Mouse (Mus musculus): ENCODE measurements around the gene Tle3.

The Tle3 gene

DNA sequence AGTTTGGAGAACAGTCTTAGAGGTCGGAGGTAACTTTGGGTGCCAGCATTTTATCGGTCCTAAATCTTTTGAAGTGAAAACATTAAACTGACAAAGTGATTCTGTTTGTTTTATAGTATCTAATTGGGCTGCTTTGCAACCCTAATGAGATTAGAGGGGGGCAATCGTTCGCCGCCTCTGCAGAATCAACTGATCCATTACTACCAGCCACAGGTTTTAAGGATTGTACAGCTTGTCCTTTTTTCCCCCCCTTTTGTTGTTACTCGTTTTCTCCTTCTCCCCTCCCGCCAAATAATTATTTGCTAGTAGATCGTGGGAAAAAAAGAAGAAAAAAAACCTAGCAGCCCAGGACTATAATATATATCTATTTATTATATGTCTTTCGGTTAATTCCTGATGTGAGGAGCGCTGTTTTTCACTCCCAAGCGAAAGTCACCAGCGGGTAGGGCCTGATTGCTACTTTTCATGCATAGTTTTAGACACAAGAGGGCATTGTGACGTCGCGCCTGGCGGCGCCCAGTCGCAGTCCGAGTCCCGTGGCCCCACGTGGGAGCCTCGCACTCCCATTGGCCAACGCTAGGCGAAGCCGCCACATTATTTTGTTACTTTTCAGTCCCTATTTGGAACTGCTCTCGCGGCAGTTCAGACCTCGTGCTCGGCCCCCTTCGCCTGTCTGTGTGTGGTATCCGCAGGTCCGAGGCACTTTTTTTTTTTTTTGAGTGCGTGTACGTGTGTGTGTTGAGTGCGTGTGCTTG is at the start of gene Tle3:
TSS of gene Tle3 (plus strand) at position 612 of the 755 bp plus-strand sequence.
- peak; percentile 99 for DNase-seq (ENCODE audit: low read depth)

DNA sequence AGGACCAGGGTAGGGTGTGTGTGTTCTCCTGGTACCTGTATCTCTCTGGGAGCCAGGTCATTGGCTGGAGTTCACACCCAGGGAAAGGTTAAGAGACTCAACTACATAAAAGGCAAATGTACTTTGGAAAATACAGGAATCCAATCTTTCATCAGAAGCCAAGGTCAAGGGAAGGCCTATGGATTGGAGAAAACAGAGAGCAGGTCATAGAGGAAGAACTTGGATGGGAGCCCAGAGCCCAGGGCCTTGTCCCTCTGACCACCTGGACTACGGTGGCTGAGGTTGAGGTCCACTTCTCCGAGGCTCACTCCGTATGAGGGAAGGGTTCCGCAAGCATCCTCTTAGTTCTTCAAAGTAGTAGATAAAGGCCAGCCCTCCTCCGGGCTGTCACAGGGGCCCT is 48.9 kb upstream of the Tle3 start:
- DNase-seq (ENCODE audit: low read depth), result no peak

DNA sequence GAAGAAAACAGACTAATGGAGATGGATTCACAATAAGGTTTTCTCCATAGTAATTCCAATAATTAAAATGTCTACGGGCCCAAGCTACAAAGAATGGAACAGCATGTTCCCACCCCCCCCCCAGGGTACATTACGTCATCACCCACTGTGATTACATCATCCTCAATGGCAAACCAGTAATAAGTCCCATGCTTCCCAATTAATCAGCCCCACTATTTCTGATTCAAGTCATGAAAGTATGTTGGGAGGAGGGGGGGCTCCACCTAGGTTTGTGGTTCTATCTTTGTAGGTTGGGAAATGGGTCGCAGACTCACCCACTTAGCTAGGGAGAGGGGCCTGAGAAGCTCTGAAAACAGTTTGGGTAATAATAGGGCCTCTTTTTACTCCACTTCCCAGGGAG is 48.3 kb upstream of the Tle3 start:
- DNase-seq (ENCODE audit: low read depth), result no peak

DNA sequence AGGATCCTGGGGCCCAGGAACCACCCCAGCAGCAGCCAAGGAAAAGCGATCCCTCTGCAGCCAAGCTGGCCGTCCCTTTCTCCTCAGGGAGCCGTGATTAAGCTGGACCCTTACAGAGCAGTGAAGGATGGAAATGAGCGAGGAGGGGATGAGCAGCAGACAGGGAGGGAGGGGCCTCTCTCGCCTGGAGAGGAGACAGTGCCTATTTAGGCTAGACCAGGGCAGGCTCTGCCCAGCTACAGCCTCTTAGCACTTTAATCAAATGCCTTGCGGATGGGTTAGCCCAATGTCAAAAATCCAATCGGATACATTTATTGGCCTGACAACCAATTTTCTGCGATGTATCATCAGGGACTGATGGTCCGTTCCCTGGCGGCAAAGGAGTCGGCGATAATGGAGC is 47.8 kb upstream of the Tle3 start:
- DNase-seq (ENCODE audit: low read depth), result no peak

DNA sequence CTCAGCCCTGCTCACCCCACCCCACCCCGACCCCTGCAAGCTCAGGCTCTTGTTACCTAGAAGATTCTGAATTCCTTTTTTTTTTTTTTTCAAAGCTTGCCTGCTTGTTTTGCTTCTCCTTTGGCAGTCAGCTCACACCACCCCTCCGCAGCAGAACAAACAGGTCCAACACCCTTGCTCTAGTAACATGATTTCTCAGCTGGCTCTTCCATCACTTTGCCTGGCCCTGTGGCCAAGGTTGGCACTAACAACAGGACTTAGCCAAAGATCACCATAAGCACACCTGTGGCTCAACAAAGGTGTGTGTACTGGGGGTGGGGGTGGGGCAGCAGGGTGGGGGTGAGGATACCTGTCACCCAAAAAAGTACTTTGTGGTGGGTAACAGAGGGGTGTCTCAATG is 47.2 kb upstream of the Tle3 start:
- DNase-seq (ENCODE audit: low read depth), result no peak

DNA sequence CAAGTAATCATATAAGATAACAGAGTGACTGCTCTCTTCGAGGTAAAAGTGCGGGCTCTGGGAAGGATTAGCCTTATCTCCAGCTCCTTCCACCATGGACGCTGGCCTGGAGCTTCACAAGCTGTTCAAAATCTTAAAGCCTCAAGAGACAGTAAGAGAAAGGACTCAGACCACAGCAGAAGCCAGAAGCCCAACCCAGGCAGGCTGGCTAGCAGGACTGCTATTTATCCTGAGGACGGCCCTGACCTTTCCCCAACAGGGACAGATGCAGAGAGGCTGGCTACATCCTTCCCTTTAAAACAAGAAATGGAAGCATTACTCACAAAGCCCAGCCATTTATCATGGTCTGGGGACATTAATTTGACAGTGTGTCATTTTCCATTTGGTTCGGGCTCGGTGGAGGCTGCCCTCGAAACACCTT is 46.2 kb upstream of the Tle3 start:
- DNase-seq (ENCODE audit: low read depth), result no peak

DNA sequence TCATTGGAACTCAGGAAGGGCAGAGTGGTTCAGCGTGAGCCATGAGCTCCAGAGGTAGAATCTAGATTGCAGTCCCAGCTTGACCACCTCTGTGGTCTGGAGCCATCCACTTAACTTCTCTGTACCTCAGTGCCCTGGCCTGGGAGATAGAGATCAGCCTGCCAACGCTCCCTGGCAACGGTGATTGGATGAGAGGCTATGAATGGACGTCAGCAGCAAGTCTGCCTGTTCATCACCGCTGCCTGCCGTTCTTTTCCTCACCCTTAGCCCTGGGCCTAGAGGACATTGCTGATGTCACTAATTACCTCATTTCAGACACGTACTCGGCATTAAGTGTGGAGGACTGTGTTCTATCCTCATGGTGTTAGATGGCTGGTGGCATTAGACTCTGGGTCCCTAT is 45.2 kb upstream of the Tle3 start:
- DNase-seq (ENCODE audit: low read depth), result no peak

DNA sequence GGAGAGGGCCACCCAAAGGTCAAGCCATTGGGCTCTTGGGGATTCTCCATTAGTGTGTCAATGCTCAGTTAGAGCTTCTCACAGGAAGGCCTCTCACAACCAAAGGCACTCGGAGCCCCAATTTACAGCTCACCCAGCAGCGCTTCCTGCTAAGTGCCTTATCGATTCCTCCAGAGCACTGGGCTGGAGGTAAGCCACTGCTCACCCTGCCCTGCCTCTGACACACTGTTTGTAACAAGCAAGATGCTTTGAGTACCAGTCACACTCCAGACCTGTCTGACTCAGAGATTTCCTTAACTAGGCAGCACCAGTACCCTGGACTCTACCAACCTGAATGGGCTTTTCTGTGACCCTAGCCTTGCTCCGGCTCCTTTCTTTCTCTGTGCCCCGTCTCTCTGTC is 44.0 kb upstream of the Tle3 start:
- no peak for DNase-seq (ENCODE audit: low read depth)

DNA sequence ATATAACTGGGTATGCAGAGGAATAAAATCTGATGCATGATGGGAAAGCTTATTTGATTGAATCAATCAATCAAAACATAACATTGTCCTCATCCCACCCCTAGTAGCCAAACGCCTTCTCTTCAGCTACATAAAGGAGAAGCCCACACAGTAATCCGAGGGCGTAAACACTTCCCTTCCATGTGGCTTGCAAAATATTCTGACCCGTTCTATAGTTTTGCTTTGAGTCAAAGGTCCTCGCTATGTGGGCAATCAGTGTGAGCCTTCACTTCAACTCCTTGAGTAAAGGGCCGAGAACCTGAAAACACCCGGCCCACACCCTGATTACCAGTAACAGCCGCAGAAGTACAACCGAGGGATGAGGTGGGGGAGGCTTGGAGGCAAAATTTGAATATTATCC is 41.4 kb upstream of the Tle3 start:
- no peak for DNase-seq (ENCODE audit: low read depth)

DNA sequence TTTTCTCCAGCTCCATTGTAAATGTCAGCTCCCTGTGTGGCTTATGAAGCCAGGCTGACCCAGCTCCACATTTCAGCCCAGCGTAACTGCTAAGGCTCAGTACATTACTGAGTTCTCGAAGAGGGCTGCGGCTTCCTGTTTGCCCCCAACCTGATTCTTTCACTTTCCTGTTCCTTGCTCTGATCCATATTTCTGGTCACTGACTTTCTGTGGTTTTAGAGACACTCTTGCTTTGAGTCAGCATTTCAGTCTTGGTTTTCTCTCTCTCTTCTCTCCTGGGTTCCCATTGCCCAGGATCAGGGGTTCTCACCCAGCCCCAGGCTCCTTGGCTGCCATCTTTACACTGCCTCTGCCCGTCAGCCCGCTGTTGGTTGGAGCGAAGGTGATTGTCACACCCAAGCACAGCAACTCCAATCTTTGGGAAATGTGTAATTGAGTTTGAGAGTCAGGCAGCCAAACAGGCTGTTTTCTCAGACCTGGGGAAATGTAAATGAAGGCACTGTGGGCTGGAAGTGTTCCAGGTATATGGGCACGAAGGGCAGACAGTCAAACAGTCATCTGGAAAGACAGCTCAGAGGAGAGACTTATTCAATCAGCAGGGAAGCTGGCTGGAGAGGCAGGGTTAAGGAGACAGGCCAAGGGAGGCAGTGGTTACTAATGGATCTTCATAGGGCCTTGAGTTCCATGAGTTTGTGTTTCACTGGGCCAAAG is 39.8 kb upstream of the Tle3 start:
- no peak for DNase-seq (ENCODE audit: low read depth)

DNA sequence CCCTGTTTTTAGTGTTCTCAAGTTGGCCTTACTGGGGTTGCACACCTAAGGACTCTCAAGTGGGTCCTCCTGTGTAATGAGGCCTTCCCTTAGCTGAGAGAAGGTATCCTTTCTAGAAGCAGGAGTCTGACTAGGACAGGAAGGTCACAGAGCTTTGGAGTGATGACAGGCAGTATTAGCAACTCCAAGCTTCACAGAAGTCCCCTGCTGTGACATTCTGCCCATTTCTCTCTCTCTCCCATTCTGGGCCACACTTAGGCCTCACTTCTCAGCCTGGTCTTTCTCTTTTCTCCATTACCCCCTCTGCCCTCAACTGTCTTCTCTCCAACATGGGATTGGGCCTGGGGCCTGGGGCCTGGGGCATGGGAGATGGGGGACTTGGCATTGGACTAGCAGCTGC is 36.0 kb upstream of the Tle3 start:
- no peak for DNase-seq (ENCODE audit: low read depth)

DNA sequence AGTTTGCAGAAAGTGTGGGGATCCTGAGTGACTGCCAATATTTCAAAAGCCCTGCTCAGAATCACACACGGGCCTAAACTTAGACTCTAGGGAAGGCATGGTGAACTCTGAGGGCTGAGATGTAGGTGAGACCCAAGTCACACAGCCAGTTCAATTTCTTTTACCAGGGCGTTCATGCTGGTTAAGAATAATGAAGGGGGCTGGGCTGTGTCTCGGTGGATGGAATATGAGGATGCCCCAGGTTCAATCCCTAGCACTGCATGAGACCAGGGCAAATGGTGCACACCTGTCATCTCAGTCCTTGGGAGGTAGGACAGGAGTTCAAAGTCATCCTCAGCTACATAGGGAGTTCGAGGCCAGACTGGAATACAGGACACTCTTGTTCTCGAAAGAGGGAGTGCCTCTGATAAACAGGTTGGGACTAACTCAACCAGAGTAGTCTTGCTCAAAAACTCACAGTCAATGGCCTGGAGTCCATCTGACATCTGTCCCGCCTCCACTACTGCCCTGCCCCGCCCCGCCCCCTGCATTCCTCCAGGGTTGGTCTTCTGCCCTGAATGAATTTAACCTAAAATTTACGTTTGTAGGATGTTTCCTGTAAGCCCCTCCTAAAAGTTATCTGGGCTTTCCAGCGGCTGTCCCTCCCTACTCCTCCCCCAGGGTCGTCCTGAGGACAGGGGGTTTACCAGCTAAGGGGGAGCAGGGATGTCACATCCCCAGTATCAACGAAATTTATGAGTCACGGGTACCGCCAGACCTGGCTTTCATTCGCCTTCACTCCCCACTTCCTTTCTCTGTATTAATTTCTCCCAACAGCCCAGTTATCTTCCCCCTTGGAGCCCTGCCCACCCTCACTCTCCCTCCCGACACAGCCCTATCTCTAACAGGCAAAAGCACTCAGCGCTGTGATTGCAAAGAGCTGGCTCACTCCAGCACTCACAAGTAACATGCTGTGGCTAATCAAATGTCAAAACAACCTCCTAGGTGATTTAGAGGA is 35.3 kb upstream of the Tle3 start:
- DNase-seq (ENCODE audit: low read depth), result peak; percentile 95

DNA sequence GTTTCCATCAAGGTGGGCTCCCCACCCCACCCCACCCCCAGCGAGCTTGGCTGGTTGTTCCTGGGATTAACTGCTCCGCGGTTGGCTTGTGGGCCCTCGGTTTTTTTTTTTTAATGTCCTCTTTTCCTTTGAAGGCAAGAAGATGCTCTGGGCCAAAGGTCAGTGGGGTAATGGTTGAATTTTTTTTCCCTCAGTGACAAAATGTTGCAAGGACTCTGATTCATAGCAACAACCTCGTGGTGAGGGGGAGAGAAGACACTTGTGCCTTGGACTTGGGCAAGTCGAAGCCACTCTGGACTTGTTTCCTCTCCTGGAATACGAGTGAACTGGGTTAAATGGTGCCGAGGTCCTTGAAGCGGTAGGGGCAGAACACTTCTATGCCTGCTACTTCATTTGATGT is 34.5 kb upstream of the Tle3 start:
- DNase-seq (ENCODE audit: low read depth), result no peak

DNA sequence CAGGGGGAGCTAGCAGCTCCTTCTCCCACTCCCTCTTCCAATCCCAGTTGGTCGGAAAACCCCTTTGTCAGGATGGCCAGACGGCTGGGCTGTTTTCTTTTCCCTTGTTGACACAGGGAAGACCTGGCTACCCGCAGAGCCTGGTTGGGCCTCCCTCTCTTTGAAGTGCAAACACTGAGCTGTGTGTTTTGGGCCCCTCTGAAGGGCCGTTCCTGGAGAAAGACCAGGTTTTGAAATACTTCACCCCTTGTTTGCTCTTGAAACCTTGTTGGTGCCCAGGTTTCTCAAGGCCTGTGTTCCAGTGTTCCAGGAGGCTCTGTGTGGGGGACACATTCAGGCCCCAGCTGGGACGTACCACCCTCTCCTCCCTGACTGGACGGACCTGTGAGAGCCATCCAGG is 32.9 kb upstream of the Tle3 start:
- no peak for DNase-seq (ENCODE audit: low read depth)

DNA sequence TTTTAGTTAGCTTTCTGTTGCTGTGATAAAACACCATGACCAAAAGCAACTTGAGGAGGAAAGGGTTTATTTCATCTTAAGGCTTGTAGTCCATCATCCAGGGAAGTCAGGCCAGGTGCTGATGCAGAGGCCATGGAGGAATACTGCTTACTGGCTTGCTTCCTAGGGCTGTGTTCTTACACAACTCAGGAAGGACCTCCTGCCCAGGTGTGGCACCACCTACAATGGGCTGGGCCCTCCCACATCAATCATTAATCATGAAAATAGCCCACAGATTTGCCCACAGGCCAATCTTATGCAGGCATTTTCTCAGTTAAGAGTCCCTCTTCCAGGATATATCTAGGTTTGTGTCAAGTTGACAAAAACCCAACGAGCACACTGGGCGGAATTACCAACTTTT is 31.8 kb upstream of the Tle3 start:
- no peak for DNase-seq (ENCODE audit: low read depth)

DNA sequence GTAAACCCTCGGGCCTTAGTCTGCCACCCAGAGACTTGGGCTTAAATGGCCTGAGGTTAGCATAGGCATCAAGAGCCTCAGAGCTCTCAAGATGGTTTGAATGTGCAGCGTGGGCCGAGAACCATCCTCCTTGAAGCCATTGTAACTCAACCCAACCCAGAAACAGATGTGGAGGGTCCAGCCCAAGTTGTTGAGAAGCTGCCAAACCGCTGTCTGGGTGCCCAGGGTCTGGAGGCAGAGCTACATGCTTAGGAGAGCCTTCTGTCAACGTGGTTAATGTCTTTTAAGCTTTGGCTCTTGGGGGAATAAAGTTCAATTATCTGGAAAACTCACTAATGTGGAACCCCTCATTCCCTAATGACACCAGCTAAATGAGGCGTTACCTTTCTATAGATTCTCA is 29.9 kb upstream of the Tle3 start:
- no peak for DNase-seq (ENCODE audit: low read depth)

DNA sequence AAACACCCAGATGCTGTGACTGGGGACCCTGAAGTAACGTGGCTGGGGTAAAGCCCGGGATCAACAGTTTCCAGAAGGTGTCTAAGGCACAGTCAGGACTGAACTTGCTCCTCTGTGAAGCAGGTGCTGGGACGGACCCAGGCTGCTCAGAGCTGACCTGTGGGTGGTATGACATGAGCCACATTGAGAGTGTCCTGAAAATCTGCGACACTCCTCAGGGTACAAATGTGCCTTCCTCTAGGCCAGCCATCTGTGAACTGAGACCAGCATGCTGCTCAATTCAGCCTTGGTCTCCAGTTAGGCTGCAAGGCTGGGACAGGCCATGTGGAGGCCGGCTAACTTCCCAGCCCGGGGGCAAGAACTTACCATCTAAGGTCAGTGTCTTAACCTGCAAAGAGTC is 27.5 kb upstream of the Tle3 start:
- DNase-seq (ENCODE audit: low read depth), result no peak

DNA sequence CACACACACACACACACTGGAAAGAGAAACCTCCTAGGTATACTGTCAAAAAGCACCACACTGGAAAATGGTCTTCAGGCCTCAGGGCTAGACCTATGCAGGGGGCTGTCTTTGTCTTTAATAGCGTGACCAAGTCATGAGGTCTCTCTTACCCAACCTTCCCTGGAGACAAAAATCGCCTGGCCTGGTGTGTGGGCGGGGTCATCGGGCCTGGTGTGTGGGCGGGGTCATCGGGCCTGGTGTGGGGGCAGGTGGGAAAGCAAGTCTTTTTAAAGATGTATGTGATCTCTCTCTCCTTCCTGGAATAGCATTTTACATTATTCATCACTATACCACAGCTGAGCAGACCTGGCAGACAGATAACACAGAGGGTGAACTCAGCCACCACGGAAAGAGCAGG is 25.2 kb upstream of the Tle3 start:
- no peak for DNase-seq (ENCODE audit: low read depth)

DNA sequence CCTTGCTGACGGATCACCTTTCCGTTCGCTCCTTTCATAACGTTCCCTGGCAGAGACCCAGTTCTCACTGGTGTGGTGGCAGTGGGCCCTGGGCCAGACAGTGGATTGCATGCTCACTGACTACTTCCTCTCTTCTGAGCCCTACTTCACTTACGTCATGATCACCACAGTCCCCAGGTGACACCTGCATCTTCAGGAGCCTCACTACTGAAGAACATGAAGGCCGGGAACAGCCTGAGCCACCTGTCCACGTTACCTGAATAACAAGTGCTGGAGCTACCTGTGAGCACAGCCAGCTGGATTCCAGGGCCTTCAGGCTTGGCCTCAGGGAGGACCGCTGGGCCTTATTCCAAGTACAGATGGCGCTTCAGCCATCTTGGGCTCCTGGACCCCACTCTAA is 24.1 kb upstream of the Tle3 start:
- DNase-seq (ENCODE audit: low read depth), result no peak

DNA sequence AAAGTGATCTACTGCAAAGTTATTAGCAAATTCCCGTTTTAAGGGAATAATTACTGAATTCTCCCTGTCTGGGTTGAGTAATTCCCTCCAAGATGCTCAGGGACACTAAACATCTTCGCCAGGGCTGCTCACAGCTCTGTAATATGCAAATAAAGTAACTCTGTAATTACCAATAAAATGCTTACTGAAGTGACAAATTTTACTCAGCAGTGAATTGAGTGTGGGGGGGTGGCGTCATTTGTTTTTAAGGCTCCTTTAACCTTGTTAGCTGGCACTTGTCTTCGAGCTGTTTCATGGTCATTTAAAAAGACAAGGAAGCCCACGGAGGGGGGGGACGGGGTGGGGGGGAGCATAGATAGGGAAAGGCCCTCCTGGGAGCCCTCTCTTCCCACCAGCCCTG is 23.6 kb upstream of the Tle3 start:
- DNase-seq (ENCODE audit: low read depth), result no peak

DNA sequence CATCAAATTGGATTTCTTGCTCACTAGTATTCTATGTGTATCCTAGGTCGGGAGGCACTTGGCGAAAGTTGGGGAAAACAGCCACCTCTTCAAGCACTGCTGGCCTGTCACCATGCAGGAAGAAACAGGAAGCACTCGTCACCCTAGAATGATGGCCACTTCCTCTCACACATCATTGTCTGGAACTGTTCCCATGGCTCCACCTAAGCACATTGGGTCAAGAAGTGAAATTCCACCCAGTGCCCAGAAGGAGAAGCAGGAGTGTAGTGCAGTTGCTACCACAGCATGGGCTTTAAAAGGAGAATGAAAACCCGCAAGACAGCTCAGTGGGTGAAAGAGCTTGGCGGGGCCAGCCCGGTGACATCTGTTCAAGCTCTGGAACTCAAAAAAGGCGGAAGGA is 22.5 kb upstream of the Tle3 start:
- peak; percentile 70 for DNase-seq (ENCODE audit: low read depth)

DNA sequence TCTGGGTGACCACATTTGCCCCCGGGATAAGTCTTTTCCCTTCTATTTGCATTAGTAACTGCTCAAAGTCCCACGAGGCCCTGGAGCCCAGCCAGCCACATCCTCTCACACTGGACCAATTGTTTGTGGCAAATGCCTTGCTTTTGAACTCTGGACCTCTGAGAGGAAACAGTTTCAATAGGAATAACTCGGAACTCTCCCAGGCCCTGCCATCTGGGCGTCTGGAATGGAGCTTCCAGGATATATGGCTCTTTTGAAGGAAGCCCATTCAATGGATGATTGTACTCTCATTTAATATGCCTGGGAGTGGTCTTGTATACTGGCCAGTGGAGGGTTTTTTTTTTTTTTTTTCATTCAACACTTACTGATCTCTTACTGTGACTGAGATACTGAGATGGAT is 21.0 kb upstream of the Tle3 start:
- DNase-seq (ENCODE audit: low read depth), result no peak

DNA sequence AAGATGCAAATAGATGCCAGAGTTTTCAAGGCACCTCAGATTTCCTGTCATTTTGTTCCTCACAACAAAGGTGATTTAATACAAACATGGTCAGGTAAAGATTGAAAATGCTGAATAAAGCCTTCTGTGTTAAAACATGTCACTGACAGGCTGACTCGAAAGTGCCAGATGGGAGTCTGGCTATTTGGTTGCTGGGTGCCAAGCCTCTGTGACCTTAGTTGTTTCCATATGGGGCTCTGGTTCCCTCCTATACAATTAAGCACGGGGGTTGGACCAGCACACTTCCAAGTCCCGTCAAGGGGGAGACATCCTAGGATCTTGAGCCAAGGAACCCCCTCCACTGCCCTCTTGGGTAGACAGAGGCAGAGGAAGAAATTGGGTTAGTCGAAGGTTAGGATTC is 13.2 kb upstream of the Tle3 start:
- no peak for DNase-seq (ENCODE audit: low read depth)
